15 mouse cellular contexts compared by ENCODE assay signal in the genomic region with DNA sequence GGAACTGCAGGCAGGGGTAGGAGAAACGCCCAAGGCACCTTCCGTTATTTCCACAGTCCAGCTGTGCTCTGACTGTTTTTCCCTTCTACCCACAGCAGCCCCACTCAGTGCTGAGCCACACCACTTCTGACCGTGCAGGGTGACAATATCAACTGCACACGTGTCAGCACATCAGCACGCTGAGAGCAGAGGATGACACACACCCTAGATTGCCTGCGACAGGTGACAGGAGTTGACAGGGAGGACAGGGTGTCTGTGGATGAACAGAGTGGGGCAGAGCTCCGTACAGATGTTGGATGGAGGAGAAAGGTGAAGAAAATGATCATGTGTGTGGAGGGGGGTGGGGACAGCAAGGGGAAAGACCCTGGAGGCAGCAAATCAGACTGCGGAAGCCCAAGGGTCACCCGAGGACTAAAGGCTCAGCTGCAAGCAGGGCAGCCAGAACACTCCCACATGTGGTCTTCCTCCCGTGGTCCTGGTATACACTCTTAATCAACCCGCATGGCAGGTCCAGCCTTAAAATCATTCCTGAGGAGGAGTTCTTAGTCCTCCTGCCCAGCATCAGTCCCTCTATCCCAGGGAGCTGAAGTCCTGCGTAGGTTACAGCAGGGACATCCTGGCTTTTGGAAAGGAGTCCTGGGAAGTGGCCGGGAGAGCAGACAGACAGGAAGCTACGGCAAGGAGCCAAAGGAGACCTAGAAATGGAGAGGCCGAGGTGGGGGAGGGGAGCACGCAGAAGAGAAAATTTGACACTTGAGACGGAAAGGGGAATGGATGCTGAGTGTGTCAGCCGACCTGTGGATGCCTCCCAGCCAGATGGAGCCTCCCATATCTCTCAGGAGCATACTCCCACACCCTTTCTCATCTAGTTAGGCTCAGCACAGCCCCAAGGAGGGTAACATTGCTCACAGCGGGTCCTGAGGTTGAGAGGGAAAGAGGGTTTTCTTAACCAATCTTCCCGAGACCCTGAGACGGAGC.
DNase-seq lines count a peak whose midpoint lies in the region; ATAC-seq lines count a peak whose summit lies in the region.
"Had no signal": no experiment of that assay in that cellular context is flagged by ENCODE, and none has a peak within 500 bp of the region (broad histone marks: within the 10 kb centered on the region; RNA-seq: fewer than 3 reads in every experiment).

No protein-coding gene starts in this region.

- 0 out of 2 replicates have a peak overlapping the region, but pooled peaks have one; percentile 22 for H3K4me2 ChIP-seq in kidney, embryonic 16.5 days (replicated peaks; ENCODE audit: low read depth, low read length)
- H3K4me2 ChIP-seq in midbrain, embryonic 11.5 days = no peak overlapping the region
- H3K4me2 ChIP-seq in midbrain, embryonic 14.5 days (ENCODE audit: low read length) = no peak overlapping the region
- no peak overlapping the region for H3K4me2 ChIP-seq in embryonic facial prominence, embryonic 11.5 days (ENCODE audit: low read depth, low read length)
- H3K4me2 ChIP-seq: heart, embryonic 15.5 days; liver, embryonic 12.5 days had no signal

- H3K27me3 ChIP-seq in kidney, embryonic 16.5 days (ENCODE audit: insufficient read depth, low read length) = no peaks in the 10 kb centered on the region
- no peaks in the 10 kb centered on the region for H3K27me3 ChIP-seq in midbrain, embryonic 11.5 days (ENCODE audit: control insufficient read depth, insufficient read depth, low read length)
- H3K27me3 ChIP-seq in midbrain, embryonic 14.5 days (ENCODE audit: control insufficient read depth, insufficient read depth, low read length) = no peaks in the 10 kb centered on the region
- H3K27me3 ChIP-seq in embryonic facial prominence, embryonic 11.5 days (ENCODE audit: control insufficient read depth, insufficient read depth, low read length) = no peaks in the 10 kb centered on the region
- H3K27me3 ChIP-seq: CH12.LX; heart, embryonic 15.5 days; liver, embryonic 12.5 days had no signal

- WGBS in kidney, embryonic 16.5 days = 30% methylated on average over 21 of the region's 21 CpGs
- 74% methylated on average over 21 of the region's 21 CpGs for WGBS in midbrain, embryonic 11.5 days
- 79% methylated on average over 21 of the region's 21 CpGs for WGBS in midbrain, embryonic 14.5 days
- 36% methylated on average over 21 of the region's 21 CpGs for WGBS in embryonic facial prominence, embryonic 11.5 days

- peak; percentile 62 for ATAC-seq in kidney, embryonic 16.5 days (ENCODE audit: low FRiP score, low TSS enrichment)
- ATAC-seq in midbrain, embryonic 11.5 days (ENCODE audit: low FRiP score) = no peak
- ATAC-seq in midbrain, embryonic 14.5 days (ENCODE audit: low FRiP score, low TSS enrichment) = no peak
- no peak for ATAC-seq in embryonic facial prominence, embryonic 11.5 days (replicated peaks; ENCODE audit: insufficient number of reproducible peaks, low FRiP score, low TSS enrichment, low read depth)
- ATAC-seq: liver, embryonic 12.5 days had no signal

- H3K4me1 ChIP-seq in kidney, embryonic 16.5 days (ENCODE audit: insufficient read depth, low read length) = peaks cover 9% of the 10 kb centered on the region
- no peaks in the 10 kb centered on the region for H3K4me1 ChIP-seq in midbrain, embryonic 11.5 days (ENCODE audit: control insufficient read depth, insufficient read depth, low read length)
- no peaks in the 10 kb centered on the region for H3K4me1 ChIP-seq in midbrain, embryonic 14.5 days (ENCODE audit: control insufficient read depth, insufficient read depth, low read length)
- peaks cover 9% of the 10 kb centered on the region for H3K4me1 ChIP-seq in embryonic facial prominence, embryonic 11.5 days (ENCODE audit: control insufficient read depth, insufficient read depth, low read length)

- no peaks in the 10 kb centered on the region for H3K9me3 ChIP-seq in kidney, embryonic 16.5 days (ENCODE audit: low read length)
- H3K9me3 ChIP-seq in midbrain, embryonic 11.5 days (ENCODE audit: control insufficient read depth, low read length) = no peaks in the 10 kb centered on the region
- H3K9me3 ChIP-seq in midbrain, embryonic 14.5 days (ENCODE audit: control insufficient read depth, low read length) = no peaks in the 10 kb centered on the region
- H3K9me3 ChIP-seq in embryonic facial prominence, embryonic 11.5 days (replicated peaks; ENCODE audit: control insufficient read depth, low read length) = no peaks in the 10 kb centered on the region
- H3K9me3 ChIP-seq: heart, embryonic 15.5 days; liver, embryonic 12.5 days had no signal

- no peak overlapping the region for H3K9ac ChIP-seq in kidney, embryonic 16.5 days (replicated peaks; ENCODE audit: low read length)
- H3K9ac ChIP-seq in midbrain, embryonic 11.5 days (ENCODE audit: low read length) = no peak overlapping the region
- no peak overlapping the region for H3K9ac ChIP-seq in midbrain, embryonic 14.5 days (replicated peaks; ENCODE audit: low read length)
- no peak overlapping the region for H3K9ac ChIP-seq in embryonic facial prominence, embryonic 11.5 days (replicated peaks; ENCODE audit: low read length)
- H3K9ac ChIP-seq: heart, embryonic 15.5 days; liver, embryonic 12.5 days had no signal

- H3K4me3 ChIP-seq in kidney, embryonic 16.5 days (ENCODE audit: low read length) = no peak overlapping the region
- no peak overlapping the region for H3K4me3 ChIP-seq in midbrain, embryonic 11.5 days (ENCODE audit: low read depth, low read length)
- no peak overlapping the region for H3K4me3 ChIP-seq in midbrain, embryonic 14.5 days (replicated peaks; ENCODE audit: low read depth, low read length)
- no peak overlapping the region for H3K4me3 ChIP-seq in embryonic facial prominence, embryonic 11.5 days (ENCODE audit: low read depth, low read length)
- H3K4me3 ChIP-seq: erythroblast, embryonic 14.5 days; heart, embryonic 15.5 days; liver, embryonic 12.5 days had no signal

- DNase-seq in kidney, adult 18-20 months = no peak
- DNase-seq in midbrain, embryonic 11.5 days (ENCODE audit: low spot score, missing footprints) = peak; percentile 81
- DNase-seq in midbrain, embryonic 14.5 days = no peak
- DNase-seq in embryonic facial prominence, embryonic 11.5 days (ENCODE audit: low spot score) = peak; percentile 57
- DNase-seq in mesoderm, embryonic 11.5 days (ENCODE audit: low read depth, low spot score) = peak; percentile 48
- DNase-seq in retina, embryonic 14.5 days (ENCODE audit: low spot score) = no peak
- DNase-seq: gastrocnemius, postnatal 36 days; lung, postnatal 36 days; right cerebral cortex, postnatal 25 days; thymus, postnatal 25 days had no signal

- no peak overlapping the region for H3K27ac ChIP-seq in kidney, embryonic 16.5 days (ENCODE audit: low read length)
- H3K27ac ChIP-seq in midbrain, embryonic 11.5 days (ENCODE audit: low read depth, low read length) = no peak overlapping the region
- H3K27ac ChIP-seq in midbrain, embryonic 14.5 days (replicated peaks; ENCODE audit: low read depth, low read length) = no peak overlapping the region
- no peak overlapping the region; the same call in 1 of the 2 replicates for H3K27ac ChIP-seq in embryonic facial prominence, embryonic 11.5 days (replicated peaks; ENCODE audit: low read depth, low read length)
- H3K27ac ChIP-seq: heart, embryonic 15.5 days; liver, embryonic 12.5 days had no signal

- H3K36me3 ChIP-seq in kidney, embryonic 16.5 days (ENCODE audit: insufficient read depth, low read length) = no peaks in the 10 kb centered on the region
- H3K36me3 ChIP-seq in midbrain, embryonic 11.5 days (ENCODE audit: control insufficient read depth, insufficient read depth, low read length) = no peaks in the 10 kb centered on the region
- H3K36me3 ChIP-seq in midbrain, embryonic 14.5 days (ENCODE audit: control insufficient read depth, insufficient read depth, low read length) = no peaks in the 10 kb centered on the region
- no peaks in the 10 kb centered on the region for H3K36me3 ChIP-seq in embryonic facial prominence, embryonic 11.5 days (replicated peaks; ENCODE audit: control insufficient read depth, insufficient read depth, low read depth, low read length)
- H3K36me3 ChIP-seq: heart, embryonic 15.5 days; liver, embryonic 12.5 days had no signal

Comparison
In these comparisons a context has a peak if more than half of its experiments do, and no peak if none do; other contexts are left out.
1. DNase-seq: peak in midbrain, embryonic 11.5 days (single experiment), embryonic facial prominence, embryonic 11.5 days (single experiment) and mesoderm, embryonic 11.5 days (single experiment); none in kidney, adult 18-20 months (single experiment), midbrain, embryonic 14.5 days (single experiment) and retina, embryonic 14.5 days (single experiment).